Mouse (Mus musculus) adrenal gland, postnatal 36 days (tissue): ENCODE measurements at regions not wholly inside any gene's neighbourhood (a gene's known extent, or its start where the extent isn't known, plus 50 kb on each side); places are given as distances from the start of the nearest gene placed in this dataset.

Experiments used
- DNase-seq, 2 experiments: peaks; one replicate each; pipeline ENCODE4 v3.0.0; 2021; ENCODE audit warnings: mixed read lengths in 1 of 2

DNA sequence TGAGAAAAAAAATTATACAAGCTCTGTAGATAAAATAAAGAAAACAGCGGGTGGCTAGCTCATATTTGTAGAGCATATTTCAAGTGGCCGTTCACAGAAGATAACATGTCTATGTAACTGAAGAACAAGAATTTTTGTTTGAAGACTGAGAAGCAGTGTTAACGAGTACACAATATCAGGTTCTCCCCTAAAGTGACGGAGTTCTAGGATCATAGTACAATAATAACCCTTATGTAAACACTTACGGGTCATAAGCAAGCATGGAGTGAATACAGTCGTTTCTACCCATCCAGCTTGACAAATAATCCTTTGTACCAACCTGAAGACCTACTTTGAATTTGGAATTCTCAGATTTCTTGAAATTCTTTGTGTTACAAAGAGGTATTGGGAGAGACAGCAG lies 64.9 kb upstream of the Kcnj16 start:
- DNase-seq: no peak
